Mouse (Mus musculus): ENCODE results near the gene Fev. TPM values are rescaled to one million over a fixed set of nuclear protein-coding genes. Genes with fewer than 3 reads are reported as not detected.

Gene Fev
- polyA plus RNA-seq, 1 experiment, result 1.1 TPM

DNA sequence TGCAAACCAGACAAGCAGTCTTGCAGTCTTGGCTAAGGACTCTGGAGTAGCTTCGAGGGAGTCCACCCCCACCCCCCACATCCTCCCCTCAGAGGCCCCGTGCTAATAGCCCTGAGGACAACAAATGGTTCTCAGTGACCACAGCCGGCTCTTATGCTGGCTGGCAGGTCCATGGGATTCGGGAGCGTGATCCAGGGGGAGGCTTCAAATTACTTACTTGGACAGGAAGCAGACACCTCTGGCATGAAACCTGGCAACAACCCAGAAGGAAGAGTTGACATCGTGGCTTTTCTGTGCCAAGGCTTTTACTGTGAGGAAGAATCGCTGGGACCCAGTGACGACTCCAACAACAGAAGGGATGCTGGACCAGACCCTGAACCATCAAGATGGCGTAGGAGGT lies 38.9 kb downstream of the Fev start:
- Histone ChIP-seq H3K4me1 (ENCODE audit: control insufficient read depth, insufficient read depth, low read length) (no peaks in the 10 kb centered on the region), H3K27me3 (ENCODE audit: control insufficient read depth, insufficient read depth, low read length) (no peaks in the 10 kb centered on the region), H3K4me3 (replicated peaks; ENCODE audit: insufficient read depth, low read depth, low read length) (no peak overlapping the region), H3K27ac (ENCODE audit: insufficient read depth, low read length) (no peak overlapping the region)
- TF ChIP-seq CTCF (IDR thresholded peaks at IDR 0.05; ENCODE audit: borderline replicate concordance, insufficient read depth, low read depth, low read length) (no peak), POLR2A (IDR thresholded peaks at IDR 0.05; ENCODE audit: borderline replicate concordance, insufficient read depth, low read length) (no peak)
- WGBS, result 17% methylated on average over 9 of the region's 9 CpGs
- DNase-seq, result no peak

GRCm38 (mm10) chr1:74843090-74843489 lies 42.1 kb downstream of the Fev start:
- no peak for DNase-seq
- no peak overlapping the region for H3K27ac ChIP-seq (ENCODE audit: insufficient read depth, low read length)
- no peaks in the 10 kb centered on the region for H3K4me1 ChIP-seq (ENCODE audit: control insufficient read depth, insufficient read depth, low read length)
- no peak overlapping the region for H3K4me3 ChIP-seq (replicated peaks; ENCODE audit: insufficient read depth, low read depth, low read length)
- WGBS, result 80% methylated on average over 5 of the region's 5 CpGs
- TF ChIP-seq CTCF (IDR thresholded peaks at IDR 0.05; ENCODE audit: borderline replicate concordance, insufficient read depth, low read depth, low read length) (no peak), POLR2A (IDR thresholded peaks at IDR 0.05; ENCODE audit: borderline replicate concordance, insufficient read depth, low read length) (no peak)
- no peaks in the 10 kb centered on the region for H3K27me3 ChIP-seq (ENCODE audit: control insufficient read depth, insufficient read depth, low read length)

- H3K27me3 ChIP-seq (ENCODE audit: control insufficient read depth, insufficient read depth, low read length), result no peaks in the 10 kb centered on the region
- H3K4me1 ChIP-seq (ENCODE audit: control insufficient read depth, insufficient read depth, low read length), result no peaks in the 10 kb centered on the region
- TF ChIP-seq POLR2A (IDR thresholded peaks at IDR 0.05; ENCODE audit: borderline replicate concordance, insufficient read depth, low read length) (no peak), CTCF (IDR thresholded peaks at IDR 0.05; ENCODE audit: borderline replicate concordance, insufficient read depth, low read depth, low read length) (no peak)
- H3K27ac ChIP-seq (ENCODE audit: insufficient read depth, low read length), result no peak overlapping the region
- 71% methylated on average over 3 of the region's 3 CpGs for WGBS
- no peak for DNase-seq
- no peak overlapping the region for H3K4me3 ChIP-seq (replicated peaks; ENCODE audit: insufficient read depth, low read depth, low read length)
Observed at GRCm38 (mm10) chr1:74833255-74833654, 52.0 kb downstream of the Fev start.

Other genes with a start within 250 kb of the Fev start
- 22.4 and 24.9 TPM in 2 replicates for gene Ttll4, start 223.7 kb downstream of the Fev start, polyA plus RNA-seq (2012; rRNA removed)
- gene Cyp27a1, start 171.8 kb downstream of the Fev start, polyA plus RNA-seq (2012; rRNA removed), result 30.4 and 32.4 TPM in 2 replicates
- 0.33 and 0.52 TPM in 2 replicates for gene Prkag3, start 136.2 kb downstream of the Fev start, polyA plus RNA-seq (2012; rRNA removed)
- 3.6 and 4.0 TPM in 2 replicates for gene Wnt6, start 113.5 kb downstream of the Fev start, polyA plus RNA-seq (2012; rRNA removed)
- 0.36 and 0.59 TPM in 2 replicates for gene Wnt10a, start 93.9 kb downstream of the Fev start, polyA plus RNA-seq (2012; rRNA removed)
- 83.2 and 85.2 TPM in 2 replicates for gene Cdk5r2, start 30.5 kb downstream of the Fev start, polyA plus RNA-seq (2012; rRNA removed)
- 1.7 and 3.3 TPM in 2 replicates for gene Cryba2, start 7.7 kb upstream of the Fev start, polyA plus RNA-seq (2012; rRNA removed)
- gene Cfap65, start 50.2 kb upstream of the Fev start, polyA plus RNA-seq (2012; rRNA removed), result 2.6 and 3.7 TPM in 2 replicates
- gene Ihh, start 66.3 kb upstream of the Fev start, polyA plus RNA-seq (2012; rRNA removed), result 0.33 and 0.49 TPM in 2 replicates
- 1.8 and 2.8 TPM in 2 replicates for gene Nhej1, start 239.8 kb upstream of the Fev start, polyA plus RNA-seq (2012; rRNA removed)
- gene Slc23a3, start 248.5 kb upstream of the Fev start, polyA plus RNA-seq (2012; rRNA removed), result not detected in 2 replicates

Data from cerebellum, adult 2 months (tissue).